Mouse (Mus musculus) B cell, adult 2 months (primary cell): ENCODE results near the gene Gga2.

ENCODE experiments used
- DNase-seq, 2 experiments: peaks; one replicate each; pipeline ENCODE4 v3.0.0; 2022

Gene Gga2

DNA sequence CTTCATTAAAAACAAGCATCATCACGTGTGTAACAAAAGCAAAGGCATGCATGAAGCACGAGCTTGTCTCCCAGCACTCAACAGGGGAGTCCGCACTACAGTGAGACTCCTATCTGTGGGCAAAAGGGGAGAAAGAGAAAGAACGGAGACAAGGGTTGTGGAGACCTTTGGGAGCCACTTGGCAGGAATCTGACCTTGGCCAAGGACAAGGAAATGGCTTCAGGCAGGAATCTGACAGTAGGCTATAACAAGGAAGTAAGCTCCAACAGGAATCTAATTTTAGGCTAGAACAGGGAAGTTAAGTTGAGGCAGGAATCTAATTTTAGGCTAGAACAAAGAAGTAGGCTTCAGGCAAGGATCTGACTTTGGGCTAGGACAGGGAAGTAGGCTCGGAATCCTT lies 25.1 kb downstream of the Gga2 start:
- no peak for DNase-seq

DNA sequence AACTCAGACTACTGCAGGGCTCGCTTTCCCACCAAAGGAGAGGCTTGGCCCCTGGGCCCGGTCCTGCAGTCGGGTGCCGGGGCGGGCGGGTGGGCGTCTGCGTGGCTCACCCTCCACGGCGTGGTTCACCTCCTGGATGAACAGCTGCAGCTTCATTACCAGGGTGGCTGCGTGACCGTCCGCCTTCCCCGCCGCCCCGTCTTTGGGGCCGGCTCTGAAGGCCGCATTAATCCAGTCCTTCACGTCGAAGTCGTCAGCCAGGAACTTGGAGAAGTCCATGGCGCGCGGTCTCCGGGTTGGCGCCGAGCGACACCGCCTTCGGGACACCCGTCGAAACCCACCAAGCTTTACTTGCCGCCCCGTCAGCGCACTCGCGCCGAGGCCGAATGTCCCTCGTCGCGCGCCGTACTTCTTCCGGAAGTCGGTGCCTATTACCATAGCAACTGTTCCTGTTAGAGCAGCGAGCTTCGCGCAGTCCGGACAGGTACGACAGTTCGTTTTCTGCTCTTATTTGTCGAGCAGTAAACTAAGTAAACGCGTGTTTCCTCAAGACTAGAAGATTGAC lies 39.6 kb downstream of the Gga2 start, which contains the start of gene Cog7:
Gene Cog7 (minus strand): TSS at position 405 of the 565 bp plus-strand sequence.
- DNase-seq: peak; percentile 92 to 94

- DNase-seq: peak; percentile 64 to 65
Measured at GRCm38 (mm10) chr7:121975031-121975430, 46.0 kb downstream of the Gga2 start.

DNA sequence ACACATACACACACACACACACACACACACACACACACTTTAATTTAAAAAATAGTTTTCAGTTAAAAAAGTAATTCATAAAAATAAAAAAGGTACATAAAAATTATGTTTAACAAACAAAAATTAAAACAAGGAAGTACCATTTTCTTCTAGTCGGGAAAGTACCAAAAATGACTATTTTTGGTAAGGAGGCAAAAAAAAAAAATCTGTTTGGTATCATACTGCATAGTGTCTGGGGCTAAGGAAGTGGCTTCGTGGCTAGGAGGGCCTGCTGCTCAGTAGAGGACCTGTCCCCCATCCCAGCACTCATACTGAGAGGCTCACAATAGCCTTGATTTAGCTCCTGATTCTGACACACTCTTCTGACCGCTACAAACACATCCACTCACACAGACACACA lies 49.3 kb downstream of the Gga2 start:
- no peak for DNase-seq

- DNase-seq: no peak
Measured at GRCm38 (mm10) chr7:121970250-121970649, 50.8 kb downstream of the Gga2 start.

GRCm38 (mm10) chr7:121968816-121969215 lies 52.2 kb downstream of the Gga2 start:
- DNase-seq: no peak

- DNase-seq: no peak
Measured at GRCm38 (mm10) chr7:121968242-121968641, 52.8 kb downstream of the Gga2 start.

GRCm38 (mm10) chr7:121966169-121966568 lies 54.9 kb downstream of the Gga2 start:
- no peak for DNase-seq

GRCm38 (mm10) chr7:121963883-121964398 lies 57.1 kb downstream of the Gga2 start:
- peak; percentile 27 to 35 for DNase-seq

- no peak for DNase-seq
Measured at GRCm38 (mm10) chr7:121962571-121962959, 58.5 kb downstream of the Gga2 start.

DNA sequence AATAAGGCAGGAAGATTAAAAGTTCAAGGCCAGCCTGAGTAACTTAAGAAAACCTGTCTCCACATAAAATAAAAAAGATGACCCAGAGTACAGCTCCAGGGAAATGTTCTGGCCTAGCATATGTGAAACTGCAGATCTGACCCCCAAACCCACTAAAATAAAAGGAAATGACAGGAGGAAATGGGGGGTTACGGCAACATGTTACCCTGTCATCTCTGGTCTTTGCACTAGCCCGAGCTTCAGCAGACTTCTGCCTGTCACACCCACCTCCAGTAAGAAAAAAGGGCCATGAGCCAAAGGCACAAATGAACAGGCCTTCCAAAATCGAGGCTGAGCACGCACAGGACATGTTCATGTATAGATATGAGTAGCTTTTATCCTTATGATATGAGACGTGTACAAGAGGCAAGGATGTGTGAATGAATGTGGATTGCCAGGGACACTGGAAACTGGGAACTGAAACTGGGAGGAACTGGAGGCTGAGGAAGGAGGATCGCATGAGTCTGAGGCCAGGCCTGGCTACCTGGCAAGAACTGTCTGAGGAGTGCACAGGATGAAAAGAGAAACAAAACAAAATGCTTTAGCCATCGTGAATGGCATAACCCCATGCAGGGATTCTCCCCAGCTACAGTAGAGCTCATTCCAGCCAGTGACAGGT lies 59.0 kb downstream of the Gga2 start:
- no peak for DNase-seq

- no peak for DNase-seq
Measured at GRCm38 (mm10) chr7:121955802-121956201, 65.2 kb downstream of the Gga2 start.

DNA sequence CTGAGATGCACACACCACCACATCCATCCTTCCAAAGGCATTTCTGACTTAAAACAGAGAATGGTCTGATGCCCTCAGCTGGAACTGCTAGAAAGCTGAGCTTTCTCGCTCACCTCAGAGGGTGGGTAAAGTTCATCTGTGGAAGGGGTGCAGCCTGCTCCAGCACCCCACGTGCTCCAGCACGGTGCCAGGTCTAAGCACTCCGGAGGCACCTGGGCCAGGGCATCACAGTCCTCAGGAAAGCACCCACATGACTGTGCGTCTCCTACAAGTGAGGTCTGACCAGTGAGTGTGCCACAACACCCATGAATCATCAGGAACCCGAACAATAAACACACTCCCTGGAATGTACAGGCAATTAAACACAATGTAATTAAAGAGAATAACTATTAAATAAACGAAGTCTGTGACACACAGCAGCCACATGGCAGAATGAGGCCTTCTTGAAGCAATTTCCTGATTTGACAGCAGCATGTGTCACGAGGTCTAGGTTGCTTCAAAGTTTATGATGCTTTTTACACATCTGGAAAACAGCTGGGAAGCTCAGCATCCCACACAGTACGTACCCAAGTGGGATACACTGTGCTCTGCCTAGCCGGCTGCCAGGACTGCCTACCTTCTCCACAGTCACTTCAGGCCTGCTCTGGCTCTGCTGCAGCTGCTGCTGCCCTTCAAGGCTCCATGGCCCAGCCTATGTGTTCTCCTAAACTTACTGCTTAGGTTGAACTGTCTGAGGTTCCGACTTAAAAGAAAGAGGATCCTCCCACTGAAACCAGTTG lies 65.9 kb downstream of the Gga2 start:
- DNase-seq: no peak

- DNase-seq: no peak
Measured at GRCm38 (mm10) chr7:121947513-121947912, 73.5 kb downstream of the Gga2 start.

DNA sequence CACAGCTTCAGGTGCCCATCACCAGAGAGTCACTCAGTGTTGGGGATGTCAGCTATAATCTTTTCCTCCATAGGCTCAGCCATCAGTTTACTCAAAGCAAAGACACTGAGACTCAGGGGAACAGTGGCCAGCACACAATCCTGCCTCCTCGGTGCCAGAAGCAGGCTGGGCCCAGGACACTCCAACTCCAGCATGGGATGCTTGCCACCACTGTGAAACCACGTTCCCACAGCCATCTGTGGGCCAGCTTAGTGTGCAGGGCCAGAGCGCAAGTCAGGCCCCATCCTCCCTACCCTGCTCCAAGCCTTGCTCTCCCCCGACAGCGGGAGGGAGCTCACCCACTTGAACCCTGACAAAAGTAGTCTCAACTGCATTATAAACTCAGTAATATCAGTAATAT lies 74.8 kb downstream of the Gga2 start:
- no peak for DNase-seq

GRCm38 (mm10) chr7:121942371-121942770 lies 78.7 kb downstream of the Gga2 start:
- DNase-seq: no peak

DNA sequence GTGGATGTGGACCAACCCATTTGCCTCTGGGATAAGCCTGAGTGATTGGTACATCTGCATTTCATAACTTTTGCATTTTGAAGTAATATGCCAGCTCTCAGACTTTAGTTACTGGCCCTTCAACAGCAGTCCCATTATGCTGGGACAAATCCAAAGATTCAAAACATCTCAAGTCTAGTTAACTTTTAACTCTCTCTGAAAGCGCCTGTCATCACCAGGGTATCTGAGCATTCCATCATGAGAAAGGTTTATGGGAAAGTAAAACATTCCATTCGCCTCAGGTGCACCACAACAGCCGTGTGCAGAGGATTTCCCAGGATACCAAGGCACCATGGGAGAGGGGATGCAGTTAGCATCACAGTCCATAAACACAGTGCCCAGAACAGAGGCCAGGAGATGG lies 79.4 kb downstream of the Gga2 start:
- DNase-seq: no peak

- no peak for DNase-seq
Measured at GRCm38 (mm10) chr7:121941016-121941415, 80.0 kb downstream of the Gga2 start.

GRCm38 (mm10) chr7:121939729-121940128 lies 81.3 kb downstream of the Gga2 start:
- DNase-seq: no peak

DNA sequence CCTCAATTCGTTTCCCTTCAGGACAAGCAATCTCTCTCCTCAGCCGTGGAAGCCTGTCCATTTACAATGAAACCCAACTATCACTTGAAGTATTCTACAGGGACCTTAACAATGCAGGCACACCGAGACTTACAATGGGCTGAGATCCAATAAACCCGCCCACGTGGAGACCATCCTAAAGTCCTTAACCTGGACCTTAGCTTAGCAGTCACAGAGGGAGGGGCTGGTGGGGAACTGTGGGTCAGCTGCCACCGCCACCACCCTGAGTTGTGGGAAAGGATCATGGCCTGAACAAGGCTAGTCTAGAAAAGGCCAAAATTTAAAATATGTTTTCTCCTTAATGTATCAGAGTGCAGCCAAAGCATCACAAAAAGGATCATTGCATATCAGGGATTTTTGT lies 81.8 kb downstream of the Gga2 start:
- no peak for DNase-seq

- DNase-seq: no peak
Measured at GRCm38 (mm10) chr7:121938124-121938891, 82.7 kb downstream of the Gga2 start.

GRCm38 (mm10) chr7:121936861-121937630 lies 84.0 kb downstream of the Gga2 start:
- DNase-seq: no peak
